Mouse (Mus musculus) kidney, postnatal 0 days (tissue): ENCODE results near the gene Tsc22d1. TPM values are rescaled to one million over a fixed set of nuclear protein-coding genes. Genes with fewer than 3 reads are reported as not detected.

ENCODE experiments used
- ATAC-seq: fragments of 200-750 bp; cut with Nextera tagmentation; replicated peaks from 2 replicates; pipeline ENCODE4 v1.8.0; 2017; ENCODE audit warnings: low read depth, moderate number of reproducible peaks, moderate TSS enrichment, moderate library complexity; ENCODE audit not compliant: low FRiP score
- DNase-seq: peaks from one replicate; pipeline ENCODE4 v3.0.0-alpha.2; 2016; ENCODE audit warnings: low spot score
- H3K27ac ChIP-seq: fragments of 300-500 bp; sonication (generic); 2 replicates; pipeline ENCODE4 v1.5.1; 2014; ENCODE audit warnings: mild to moderate bottlenecking
- H3K27me3 ChIP-seq: fragments of 300-500 bp; sonication (generic); 2 replicates; pipeline ENCODE4 v1.6.1; 2014; ENCODE audit warnings: low read length, mixed read lengths; ENCODE audit not compliant: insufficient read depth
- H3K36me3 ChIP-seq: fragments of 300-500 bp; sonication (generic); 2 replicates; pipeline ENCODE4 v1.6.1; 2014; ENCODE audit warnings: low read length, mixed read lengths; ENCODE audit not compliant: insufficient read depth
- H3K4me1 ChIP-seq: fragments of 300-500 bp; sonication (generic); replicated peaks from 2 replicates; pipeline ENCODE4 v1.6.1; 2014; ENCODE audit warnings: antibody characterized with exemption, low read length, mixed read lengths; ENCODE audit not compliant: insufficient read depth
- H3K4me2 ChIP-seq: fragments of 300-500 bp; sonication (generic); 2 replicates; pipeline ENCODE4 v1.6.1; 2014; ENCODE audit warnings: mild to moderate bottlenecking, low read length, moderate library complexity, mixed read lengths
- H3K4me3 ChIP-seq: fragments of 300-500 bp; sonication (generic); replicated peaks from 2 replicates; pipeline ENCODE4 v1.5.1; 2014; ENCODE audit warnings: low read depth, low read length
- H3K9ac ChIP-seq: fragments of 300-500 bp; sonication (generic); 2 replicates; pipeline ENCODE4 v1.6.1; 2014; ENCODE audit warnings: low read depth, low read length
- H3K9me3 ChIP-seq: fragments of 300-500 bp; sonication (generic); replicated peaks from 2 replicates; pipeline ENCODE4 v1.6.1; 2016; ENCODE audit warnings: low read length, inconsistent platforms, mixed read lengths
- CTCF ChIP-seq: IDR thresholded peaks from 2 replicates; pipeline ENCODE4 v1.5.1; 2016; ENCODE audit warnings: antibody characterized with exemption, low read depth, mild to moderate bottlenecking, moderate library complexity
- WGBS: fragments of 180-500 bp; shearing (Covaris S2); extraction: QIAGEN DNeasy Blood & Tissue Kit; methylation state at CpG from one replicate; pipeline ENCODE4 v1.1.7; 2014; 5-methylcytosine and 5-hydroxymethylcytosine counted together
- polyA plus RNA-seq: library from polyadenylated mRNA; unstranded; fragments of >200 nt; fragmentation: Nextera tagmentation; extraction: Ambion mirVana; gene quantifications from 2 replicates; pipeline ENCODE4 v1.2.1, GENCODE M21; 2015

Tsc22d1 gene
- polyA plus RNA-seq, 1 experiment from 2014 or later = 756 TPM

- H3K27me3 ChIP-seq = no peaks in the 10 kb centered on the region
- WGBS = 46% methylated on average over 27 of the region's 27 CpGs
- no peak for ATAC-seq
- H3K36me3 ChIP-seq = peaks cover 8% of the 10 kb centered on the region; the same call in 1 of the 2 replicates
- H3K4me3 ChIP-seq = peak overlapping the region; percentile 95
- H3K27ac ChIP-seq = peak overlapping the region; percentile 98
- peak overlapping the region; percentile 88 for H3K4me2 ChIP-seq
- TF ChIP-seq CTCF = 0 out of 2 replicates have a peak, but pooled peaks have one; percentile 6
- no peaks in the 10 kb centered on the region for H3K9me3 ChIP-seq
- peaks cover 32% of the 10 kb centered on the region for H3K4me1 ChIP-seq
- no peak for DNase-seq
- H3K9ac ChIP-seq = peak overlapping the region; percentile 98
These were observed 1.7 kb downstream of the Tsc22d1 start for GRCm38 (mm10) chr14:76416366-76417040.

- Histone ChIP-seq H3K4me2 (peak overlapping the region; percentile 88), H3K4me3 (no peak overlapping the region), H3K9ac (no peak overlapping the region), H3K27me3 (no peaks in the 10 kb centered on the region), H3K36me3 (peaks cover 8% of the 10 kb centered on the region; the same call in 1 of the 2 replicates), H3K27ac (no peak overlapping the region), H3K9me3 (no peaks in the 10 kb centered on the region), H3K4me1 (peaks cover 32% of the 10 kb centered on the region)
- DNase-seq (no peak), ATAC-seq (no peak)
- WGBS = 85% methylated on average over 17 of the region's 17 CpGs
- TF ChIP-seq CTCF = no peak
These were observed 2.6 kb downstream of the Tsc22d1 start for GRCm38 (mm10) chr14:76417346-76417745.

- Histone ChIP-seq H3K36me3 (peaks cover 19% of the 10 kb centered on the region; the same call in 1 of the 2 replicates), H3K9ac (no peak overlapping the region), H3K4me2 (peak overlapping the region; percentile 43), H3K4me3 (no peak overlapping the region), H3K27me3 (no peaks in the 10 kb centered on the region), H3K4me1 (peaks cover 32% of the 10 kb centered on the region), H3K9me3 (no peaks in the 10 kb centered on the region), H3K27ac (no peak overlapping the region)
- no peak for ATAC-seq
- WGBS = 25% methylated on average over 7 of the region's 7 CpGs
- peak; percentile 33 for DNase-seq
- TF ChIP-seq CTCF = no peak
These were observed 6.0 kb downstream of the Tsc22d1 start for GRCm38 (mm10) chr14:76420726-76421125.

- no peak for TF ChIP-seq CTCF
- Histone ChIP-seq H3K27ac (no peak overlapping the region), H3K4me2 (peak overlapping the region; percentile 43; the same call in 1 of the 2 replicates), H3K4me1 (peaks cover 30% of the 10 kb centered on the region), H3K9ac (no peak overlapping the region), H3K4me3 (no peak overlapping the region), H3K9me3 (no peaks in the 10 kb centered on the region), H3K27me3 (no peaks in the 10 kb centered on the region), H3K36me3 (peaks cover 23% of the 10 kb centered on the region)
- no peak for ATAC-seq
- no peak for DNase-seq
- 82% methylated on average over 4 of the region's 4 CpGs for WGBS
These were observed 6.4 kb downstream of the Tsc22d1 start for GRCm38 (mm10) chr14:76421162-76421561.

GRCm38 (mm10) chr14:76425422-76425821 is 10.7 kb downstream of the Tsc22d1 start:
- Histone ChIP-seq H3K4me3 (no peak overlapping the region), H3K9ac (no peak overlapping the region), H3K36me3 (peaks cover 16% of the 10 kb centered on the region), H3K4me2 (no peak overlapping the region), H3K27me3 (no peaks in the 10 kb centered on the region), H3K9me3 (no peaks in the 10 kb centered on the region), H3K4me1 (0 out of 2 replicates have a peak, but pooled peaks cover 5% of the 10 kb centered on the region), H3K27ac (no peak overlapping the region)
- ATAC-seq = no peak
- no peak for TF ChIP-seq CTCF
- WGBS = 92% methylated on average over 7 of the region's 7 CpGs
- no peak for DNase-seq

GRCm38 (mm10) chr14:76425986-76426530 is 11.3 kb downstream of the Tsc22d1 start:
- H3K27ac ChIP-seq = no peak overlapping the region
- no peak overlapping the region for H3K9ac ChIP-seq
- no peak overlapping the region for H3K4me3 ChIP-seq
- H3K4me1 ChIP-seq = no peaks in the 10 kb centered on the region
- no peak for DNase-seq
- H3K36me3 ChIP-seq = peaks cover 19% of the 10 kb centered on the region
- H3K27me3 ChIP-seq = no peaks in the 10 kb centered on the region
- ATAC-seq = no peak
- WGBS = 89% methylated on average over 21 of the region's 21 CpGs
- no peak overlapping the region for H3K4me2 ChIP-seq
- H3K9me3 ChIP-seq = no peaks in the 10 kb centered on the region
- TF ChIP-seq CTCF = no peak
